Mouse (Mus musculus) cerebellum, adult 9-10 months (tissue): ENCODE data around the gene Mtnr1b.
"Not testable (repeated sequence)": the region's sequence is repeated elsewhere in the genome, so short reads cannot be mapped to it uniquely, and the experiment has no call there.

Source experiments
- DNase-seq: peaks from one replicate; pipeline ENCODE4 v3.0.0; 2022

Mtnr1b gene

GRCm38 (mm10) chr9:15874506-15875160 lies at the start of gene Mtnr1b:
Gene Mtnr1b, minus strand, starts transcription at chr9:15874556.
- DNase-seq, result no peak

- no peak for DNase-seq
These were observed 45.9 kb upstream of the Mtnr1b start for GRCm38 (mm10) chr9:15920271-15920670.

GRCm38 (mm10) chr9:15919373-15920005 lies 45.1 kb upstream of the Mtnr1b start:
- no peak for DNase-seq

GRCm38 (mm10) chr9:15916600-15916999 lies 42.2 kb upstream of the Mtnr1b start:
- no peak for DNase-seq

- DNase-seq, result no peak
These were observed 38.4 kb upstream of the Mtnr1b start for GRCm38 (mm10) chr9:15912735-15913134.

GRCm38 (mm10) chr9:15909397-15910113 lies 35.2 kb upstream of the Mtnr1b start:
- no peak for DNase-seq

- DNase-seq, result peak; percentile 11
These were observed 29.8 kb upstream of the Mtnr1b start for GRCm38 (mm10) chr9:15903948-15904750.

- DNase-seq, result no peak
These were observed 23.8 kb upstream of the Mtnr1b start for GRCm38 (mm10) chr9:15898112-15898511.

GRCm38 (mm10) chr9:15886756-15887155 lies 12.4 kb upstream of the Mtnr1b start:
- no peak for DNase-seq

GRCm38 (mm10) chr9:15880754-15881153 lies 6.4 kb upstream of the Mtnr1b start:
- no peak for DNase-seq

GRCm38 (mm10) chr9:15880160-15880603 lies 5.8 kb upstream of the Mtnr1b start:
- DNase-seq, result no peak

- DNase-seq, result no peak
These were observed 4.3 kb downstream of the Mtnr1b start for GRCm38 (mm10) chr9:15870013-15870412.

GRCm38 (mm10) chr9:15869456-15869855 lies 4.9 kb downstream of the Mtnr1b start:
- DNase-seq, result no peak

- DNase-seq, result no peak
These were observed 7.9 kb downstream of the Mtnr1b start for GRCm38 (mm10) chr9:15866280-15867072.

- no peak for DNase-seq
These were observed 13.0 kb downstream of the Mtnr1b start for GRCm38 (mm10) chr9:15861402-15861801.

- DNase-seq, result no peak
These were observed 23.6 kb downstream of the Mtnr1b start for GRCm38 (mm10) chr9:15850749-15851148.

GRCm38 (mm10) chr9:15845390-15845789 lies 29.0 kb downstream of the Mtnr1b start:
- no peak for DNase-seq

GRCm38 (mm10) chr9:15844936-15845335 lies 29.4 kb downstream of the Mtnr1b start:
- DNase-seq, result not testable (repeated sequence)

- no peak for DNase-seq
These were observed 61.1 kb downstream of the Mtnr1b start for GRCm38 (mm10) chr9:15813002-15813911.

- no peak for DNase-seq
These were observed 70.1 kb downstream of the Mtnr1b start for GRCm38 (mm10) chr9:15804296-15804695.

GRCm38 (mm10) chr9:15802413-15803027 lies 71.8 kb downstream of the Mtnr1b start:
- DNase-seq, result no peak
